Mouse (Mus musculus) heart, postnatal 0 days (tissue): ENCODE results near the gene Kcnj10. TPM values are rescaled to one million over a fixed set of nuclear protein-coding genes. Genes with fewer than 3 reads are reported as not detected.

ENCODE experiments used
- ATAC-seq: fragments of 200-750 bp; cut with Nextera tagmentation; 2 replicates; pipeline ENCODE4 v1.8.0; 2017; ENCODE audit warnings: low read depth, moderate number of reproducible peaks, moderate library complexity; ENCODE audit not compliant: insufficient read depth
- DNase-seq: peaks from one replicate; pipeline ENCODE4 v3.0.0-alpha.2; 2016; ENCODE audit warnings: low spot score
- H3K27ac ChIP-seq: fragments of 300-500 bp; sonication (generic); 2 replicates; pipeline ENCODE4 v1.5.1; 2014; ENCODE audit warnings: low read depth, mild to moderate bottlenecking
- H3K27me3 ChIP-seq: fragments of 300-500 bp; sonication (generic); 2 replicates; pipeline ENCODE4 v1.6.1; 2014; ENCODE audit warnings: low read length, mixed read lengths; ENCODE audit not compliant: control insufficient read depth, insufficient read depth
- H3K36me3 ChIP-seq: fragments of 300-500 bp; sonication (generic); replicated peaks from 2 replicates; pipeline ENCODE4 v1.6.1; 2014; ENCODE audit warnings: low read length, mixed read lengths; ENCODE audit not compliant: control insufficient read depth, insufficient read depth
- H3K4me1 ChIP-seq: fragments of 300-500 bp; sonication (generic); 2 replicates; pipeline ENCODE4 v1.6.1; 2014; ENCODE audit warnings: antibody characterized with exemption; ENCODE audit not compliant: control insufficient read depth, insufficient read depth
- H3K4me2 ChIP-seq: fragments of 300-500 bp; sonication (generic); 2 replicates; pipeline ENCODE4 v1.6.1; 2014; ENCODE audit warnings: low read depth, mild to moderate bottlenecking, low read length, moderate library complexity
- H3K4me3 ChIP-seq: fragments of 300-500 bp; sonication (generic); 2 replicates; pipeline ENCODE4 v1.5.1; 2014; ENCODE audit warnings: low read depth, low read length
- H3K9ac ChIP-seq: fragments of 300-500 bp; sonication (generic); replicated peaks from 2 replicates; pipeline ENCODE4 v1.6.1; 2014; ENCODE audit warnings: low read depth, low read length, mixed read lengths
- H3K9me3 ChIP-seq: fragments of 300-500 bp; sonication (generic); replicated peaks from 2 replicates; pipeline ENCODE4 v1.6.1; 2016; ENCODE audit warnings: low read length; ENCODE audit not compliant: control insufficient read depth
- CTCF ChIP-seq: IDR thresholded peaks from 2 replicates; pipeline ENCODE4 v1.5.1; 2016; ENCODE audit warnings: antibody characterized with exemption, control low read depth, low read depth
- EP300 ChIP-seq: IDR thresholded peaks from 2 replicates; pipeline ENCODE4 v1.6.1; 2016; ENCODE audit warnings: antibody characterized with exemption, low read depth
- WGBS: fragments of 180-500 bp; shearing (Covaris S2); extraction: QIAGEN DNeasy Blood & Tissue Kit; methylation state at CpG from one replicate; pipeline ENCODE4 v1.1.7; 2014; 5-methylcytosine and 5-hydroxymethylcytosine counted together
- polyA plus RNA-seq: library from polyadenylated mRNA; unstranded; fragments of >200 nt; fragmentation: Nextera tagmentation; extraction: Ambion mirVana; gene quantifications from 2 replicates; pipeline ENCODE4 v1.2.1, GENCODE M21; 2015
- total RNA-seq: library from RNA; depleted of rRNA; stranded (reverse); fragments of >200 nt; gene quantifications from 2 replicates; pipeline ENCODE4 v1.2.3, GENCODE M21; 2014; ENCODE audit warnings: low replicate concordance

Gene Kcnj10
- total and polyA plus RNA-seq, 2 experiments from 2014 or later = not detected

- WGBS = 73% methylated on average over 10 of the region's 10 CpGs
- TF ChIP-seq CTCF (no peak), EP300 (no peak)
- DNase-seq (no peak), ATAC-seq (no peak)
- no peak overlapping the region for H3K4me3 ChIP-seq
- no peaks in the 10 kb centered on the region for H3K9me3 ChIP-seq
- no peak overlapping the region for H3K9ac ChIP-seq
- H3K27me3 ChIP-seq = no peaks in the 10 kb centered on the region
- no peak overlapping the region for H3K4me2 ChIP-seq
- no peaks in the 10 kb centered on the region for H3K36me3 ChIP-seq
- H3K27ac ChIP-seq = no peak overlapping the region
- H3K4me1 ChIP-seq = peaks cover 2% of the 10 kb centered on the region; the same call in 1 of the 2 replicates
Measured at GRCm38 (mm10) chr1:172307936-172308335, 33.1 kb upstream of the Kcnj10 start.

- Histone ChIP-seq H3K27ac (no peak overlapping the region), H3K4me3 (no peak overlapping the region), H3K4me1 (peaks cover 4% of the 10 kb centered on the region; the same call in 1 of the 2 replicates), H3K9me3 (no peaks in the 10 kb centered on the region), H3K27me3 (no peaks in the 10 kb centered on the region), H3K4me2 (no peak overlapping the region), H3K9ac (no peak overlapping the region), H3K36me3 (no peaks in the 10 kb centered on the region)
- ATAC-seq = no peak
- TF ChIP-seq EP300 = no peak
- DNase-seq = no peak
- WGBS = 93% methylated on average over 1 of the region's 1 CpGs
Measured at GRCm38 (mm10) chr1:172308409-172308808, 32.6 kb upstream of the Kcnj10 start.

GRCm38 (mm10) chr1:172309699-172310398 lies 31.2 kb upstream of the Kcnj10 start:
- H3K27me3 ChIP-seq = no peaks in the 10 kb centered on the region
- peak overlapping the region; percentile 45; the same call in 1 of the 2 replicates for H3K9ac ChIP-seq
- peak overlapping the region; percentile 68 for H3K4me2 ChIP-seq
- no peaks in the 10 kb centered on the region for H3K36me3 ChIP-seq
- WGBS = under 1% methylated on average over 14 of the region's 14 CpGs
- H3K27ac ChIP-seq = peak overlapping the region; percentile 92
- H3K4me3 ChIP-seq = peak overlapping the region; percentile 30
- TF ChIP-seq CTCF (peak; percentile 99), EP300 (peak; percentile 98)
- peaks cover 4% of the 10 kb centered on the region; the same call in 1 of the 2 replicates for H3K4me1 ChIP-seq
- ATAC-seq (peak; percentile 76), DNase-seq (peak; percentile 90)
- H3K9me3 ChIP-seq = no peaks in the 10 kb centered on the region

GRCm38 (mm10) chr1:172311248-172311906 lies 29.6 kb upstream of the Kcnj10 start:
- Histone ChIP-seq H3K36me3 (no peaks in the 10 kb centered on the region), H3K27me3 (no peaks in the 10 kb centered on the region), H3K4me3 (peak overlapping the region; percentile 66), H3K27ac (peak overlapping the region; percentile 92), H3K4me1 (peaks cover 4% of the 10 kb centered on the region; the same call in 1 of the 2 replicates), H3K9me3 (no peaks in the 10 kb centered on the region), H3K4me2 (peak overlapping the region; percentile 91), H3K9ac (peak overlapping the region; percentile 68)
- ATAC-seq (peak; percentile 26), DNase-seq (peak; percentile 72)
- WGBS = 5% methylated on average over 23 of the region's 23 CpGs
- TF ChIP-seq CTCF (no peak), EP300 (no peak)

GRCm38 (mm10) chr1:172311921-172312767 lies 28.9 kb upstream of the Kcnj10 start:
- Histone ChIP-seq H3K27me3 (no peaks in the 10 kb centered on the region), H3K36me3 (no peaks in the 10 kb centered on the region), H3K9ac (peak overlapping the region; percentile 68), H3K4me3 (peak overlapping the region; percentile 66), H3K27ac (peak overlapping the region; percentile 92), H3K9me3 (no peaks in the 10 kb centered on the region), H3K4me1 (peaks cover 4% of the 10 kb centered on the region; the same call in 1 of the 2 replicates), H3K4me2 (peak overlapping the region; percentile 91)
- DNase-seq (peak; percentile 88), ATAC-seq (peak; percentile 80)
- no peak for TF ChIP-seq EP300
- TF ChIP-seq CTCF = no peak
- under 1% methylated on average over 35 of the region's 55 CpGs for WGBS
